Mouse (Mus musculus): ENCODE data around the gene Syce1l. TPM values are rescaled to one million over a fixed set of nuclear protein-coding genes. Genes with fewer than 3 reads are reported as not detected.
A peak's percentile ranks its signal among the peaks of the same experiment; 100 is the strongest.

Syce1l gene
- total and polyA plus RNA-seq, 2 experiments from 2014 or later, result not detected

- Histone ChIP-seq H3K27ac (ENCODE audit: low read depth, low read length) (no peak overlapping the region), H3K27me3 (ENCODE audit: insufficient read depth, low read length) (no peaks in the 10 kb centered on the region), H3K36me3 (ENCODE audit: insufficient read depth) (no peaks in the 10 kb centered on the region), H3K4me1 (ENCODE audit: insufficient read depth) (0 out of 2 replicates have a peak, but pooled peaks cover 5% of the 10 kb centered on the region), H3K9ac (no peak overlapping the region), H3K4me2 (ENCODE audit: low read depth) (no peak overlapping the region; the same call in 1 of the 2 replicates), H3K4me3 (ENCODE audit: low read depth, low read length) (no peak overlapping the region), H3K9me3 (ENCODE audit: low read length) (no peaks in the 10 kb centered on the region)
- 79% methylated on average over 8 of the region's 8 CpGs for WGBS
- TF ChIP-seq CTCF (IDR thresholded peaks at IDR 0.05; ENCODE audit: low read depth), result no peak
- no peak for DNase-seq
- no peak for ATAC-seq
These were observed 45.5 kb downstream of the Syce1l start for GRCm38 (mm10) chr8:113688543-113688915.

- 0 out of 2 replicates have a peak, but pooled peaks cover 5% of the 10 kb centered on the region for H3K4me1 ChIP-seq (ENCODE audit: insufficient read depth)
- no peaks in the 10 kb centered on the region for H3K36me3 ChIP-seq (ENCODE audit: insufficient read depth)
- DNase-seq, result peak; percentile 24
- no peak overlapping the region for H3K4me3 ChIP-seq (ENCODE audit: low read depth, low read length)
- no peaks in the 10 kb centered on the region for H3K27me3 ChIP-seq (ENCODE audit: insufficient read depth, low read length)
- H3K9me3 ChIP-seq (ENCODE audit: low read length), result no peaks in the 10 kb centered on the region
- no peak overlapping the region for H3K9ac ChIP-seq
- ATAC-seq, result peak; percentile 43
- no peak overlapping the region; the same call in 1 of the 2 replicates for H3K4me2 ChIP-seq (ENCODE audit: low read depth)
- 0 out of 2 replicates have a peak overlapping the region, but pooled peaks have one; percentile 17 for H3K27ac ChIP-seq (ENCODE audit: low read depth, low read length)
- WGBS, result 44% methylated on average over 14 of the region's 14 CpGs
- no peak for TF ChIP-seq CTCF (IDR thresholded peaks at IDR 0.05; ENCODE audit: low read depth)
These were observed 48.8 kb downstream of the Syce1l start for GRCm38 (mm10) chr8:113691622-113692343.

- H3K4me1 ChIP-seq (ENCODE audit: insufficient read depth), result no peaks in the 10 kb centered on the region
- 0 out of 2 replicates have a peak, but pooled peaks cover 7% of the 10 kb centered on the region for H3K36me3 ChIP-seq (ENCODE audit: insufficient read depth)
- H3K9me3 ChIP-seq (ENCODE audit: low read length), result no peaks in the 10 kb centered on the region
- H3K27ac ChIP-seq (ENCODE audit: low read depth, low read length), result no peak overlapping the region
- no peak overlapping the region for H3K4me3 ChIP-seq (ENCODE audit: low read depth, low read length)
- ATAC-seq (no peak), DNase-seq (no peak)
- no peak overlapping the region for H3K9ac ChIP-seq
- WGBS, result 60% methylated on average over 7 of the region's 7 CpGs
- TF ChIP-seq CTCF (IDR thresholded peaks at IDR 0.05; ENCODE audit: low read depth), result no peak
- no peaks in the 10 kb centered on the region for H3K27me3 ChIP-seq (ENCODE audit: insufficient read depth, low read length)
- no peak overlapping the region for H3K4me2 ChIP-seq (ENCODE audit: low read depth)
These were observed 62.0 kb downstream of the Syce1l start for GRCm38 (mm10) chr8:113704968-113705367.

Other genes with a start within 250 kb of the Syce1l start
- 20.1 and 23.7 TPM in 2 replicates for gene Mon1b, start 7.6 kb upstream of the Syce1l start, total RNA-seq (2014; rRNA removed)
- gene Mon1b, start 7.6 kb upstream of the Syce1l start, polyA plus RNA-seq (2015; fragmentation: Nextera tagmentation; extraction: Ambion mirVana), result 9.2 and 10.4 TPM in 2 replicates
- 8.9 and 9.2 TPM in 2 replicates for gene Adamts18, start 205.5 kb downstream of the Syce1l start, total RNA-seq (2014; rRNA removed)
- gene Adamts18, start 205.5 kb downstream of the Syce1l start, polyA plus RNA-seq (2015; fragmentation: Nextera tagmentation; extraction: Ambion mirVana), result 3.6 and 4.7 TPM in 2 replicates

All from forebrain, postnatal 0 days (tissue).